Mouse (Mus musculus) neural tube, embryonic 13.5 days (tissue): ENCODE data around the gene Cyp4b1. TPM values are rescaled to one million over a fixed set of nuclear protein-coding genes. Genes with fewer than 3 reads are reported as not detected.
"Not testable (repeated sequence)": the region's sequence is repeated elsewhere in the genome, so short reads cannot be mapped to it uniquely, and the experiment has no call there.

Experiments used
- ATAC-seq: fragments of 200-750 bp; cut with Nextera tagmentation; 2 replicates; pipeline ENCODE4 v1.8.0; 2017; ENCODE audit warnings: low read depth, mild to moderate bottlenecking, moderate TSS enrichment, moderate library complexity
- H3K27ac ChIP-seq: fragments of 300-500 bp; sonication (generic); replicated peaks from 2 replicates; pipeline ENCODE4 v1.5.1; 2015; ENCODE audit warnings: moderate library complexity, mild to moderate bottlenecking, inconsistent platforms
- H3K27me3 ChIP-seq: fragments of 300-500 bp; sonication (generic); 2 replicates; pipeline ENCODE4 v1.6.1; 2015; ENCODE audit warnings: mild to moderate bottlenecking, inconsistent platforms
- H3K36me3 ChIP-seq: fragments of 300-500 bp; sonication (generic); 2 replicates; pipeline ENCODE4 v1.6.1; 2015; ENCODE audit warnings: mild to moderate bottlenecking, inconsistent platforms
- H3K4me1 ChIP-seq: fragments of 300-500 bp; sonication (generic); replicated peaks from 2 replicates; pipeline ENCODE4 v1.6.1; 2015; ENCODE audit warnings: inconsistent platforms
- H3K4me2 ChIP-seq: fragments of 300-500 bp; sonication (generic); 2 replicates; pipeline ENCODE4 v1.6.1; 2015; ENCODE audit warnings: inconsistent platforms, mild to moderate bottlenecking, moderate library complexity
- H3K4me3 ChIP-seq: fragments of 300-500 bp; sonication (generic); 2 replicates; pipeline ENCODE4 v1.5.1; 2015; ENCODE audit warnings: mild to moderate bottlenecking, inconsistent platforms
- H3K9ac ChIP-seq: fragments of 300-500 bp; sonication (generic); 2 replicates; pipeline ENCODE4 v1.6.1; 2015; ENCODE audit warnings: moderate library complexity, mild to moderate bottlenecking, inconsistent platforms
- H3K9me3 ChIP-seq: fragments of 300-500 bp; sonication (generic); 2 replicates; pipeline ENCODE4 v1.6.1; 2016; ENCODE audit warnings: inconsistent platforms
- WGBS: fragments of 180-500 bp; shearing (Covaris S2); methylation state at CpG from one replicate; pipeline ENCODE4 v1.1.7; 2015; 5-methylcytosine and 5-hydroxymethylcytosine counted together
- polyA plus RNA-seq: library from polyadenylated mRNA; unstranded; fragments of >200 nt; fragmentation: Nextera tagmentation; extraction: Ambion mirVana; gene quantifications from 2 replicates; pipeline ENCODE4 v1.2.1, GENCODE M21; 2015

The Cyp4b1 gene
- polyA plus RNA-seq, 1 experiment from 2014 or later = 0.39 TPM

DNA sequence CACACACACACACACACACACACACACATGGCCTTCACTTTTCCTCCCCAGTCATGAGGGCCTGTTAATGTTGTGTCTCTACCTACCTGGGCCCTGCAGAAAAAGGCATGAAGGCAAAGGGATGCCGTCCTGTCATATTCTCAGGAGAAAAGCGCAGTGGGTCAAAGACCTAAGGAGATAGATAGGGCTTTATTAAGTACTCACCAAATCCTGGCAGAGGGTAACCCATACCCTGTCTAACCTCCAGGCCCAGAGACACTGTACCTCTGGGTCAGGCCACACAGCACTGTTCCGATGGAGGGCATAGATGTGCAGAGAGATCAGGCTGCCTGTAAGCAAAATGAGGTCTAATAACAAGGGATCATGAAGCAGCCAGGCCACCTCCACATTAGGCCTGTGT lies 22.0 kb downstream of the Cyp4b1 start:
- H3K4me2 ChIP-seq, H3K27me3 ChIP-seq, ATAC-seq, H3K36me3 ChIP-seq, H3K4me3 ChIP-seq, H3K27ac ChIP-seq, H3K9me3 ChIP-seq, H3K9ac ChIP-seq, H3K4me1 ChIP-seq: not testable (repeated sequence)
- 94% methylated on average over 3 of the region's 3 CpGs for WGBS

DNA sequence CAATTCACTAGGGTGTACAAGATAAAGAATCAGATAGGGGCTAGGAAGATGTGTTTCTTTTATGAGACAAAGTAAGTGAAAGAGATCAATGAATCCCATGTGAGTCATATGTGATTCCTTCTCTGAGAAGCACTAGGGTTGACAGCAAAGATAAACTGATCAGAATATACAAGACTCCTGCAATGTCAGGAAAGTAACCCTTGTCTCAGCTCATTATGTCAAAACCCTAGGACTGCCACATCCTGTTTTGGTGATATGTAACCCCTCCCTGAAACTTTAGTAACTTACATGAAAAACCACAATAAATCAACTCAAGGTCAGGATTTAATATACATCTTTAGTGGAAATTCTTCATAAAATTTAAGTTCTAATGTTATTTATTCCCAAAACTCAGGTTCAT lies 33.5 kb downstream of the Cyp4b1 start:
- Histone ChIP-seq H3K4me2 (no peak overlapping the region), H3K4me1 (no peaks in the 10 kb centered on the region), H3K27me3 (no peaks in the 10 kb centered on the region), H3K9me3 (no peaks in the 10 kb centered on the region), H3K4me3 (no peak overlapping the region), H3K27ac (no peak overlapping the region), H3K9ac (no peak overlapping the region), H3K36me3 (no peaks in the 10 kb centered on the region)
- no peak for ATAC-seq

DNA sequence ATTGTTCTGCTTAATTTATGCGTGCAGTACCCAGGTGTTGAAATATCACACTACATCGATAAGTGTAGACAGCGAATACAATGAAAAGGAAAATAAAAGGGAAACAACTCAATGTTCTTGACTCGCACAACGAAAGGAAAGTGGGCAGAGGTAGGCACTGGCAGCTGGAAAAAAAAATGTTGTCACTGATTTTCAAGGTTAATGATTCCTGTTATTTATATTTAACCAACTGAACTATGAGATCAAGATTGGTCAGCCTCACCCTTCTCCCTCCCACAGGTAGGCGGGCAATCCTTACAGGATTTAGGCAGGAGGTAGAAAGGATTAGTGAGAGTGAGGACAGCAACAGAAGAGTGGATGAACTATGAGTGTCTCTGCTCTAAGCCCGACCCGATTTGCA lies 46.9 kb downstream of the Cyp4b1 start, which contains the start of gene Cyp4a32:
Cyp4a32 (plus strand) TSS at position 359 of the 400 bp plus-strand sequence.
- H3K27me3 ChIP-seq, H3K9ac ChIP-seq, H3K9me3 ChIP-seq, H3K4me1 ChIP-seq, ATAC-seq, H3K27ac ChIP-seq, H3K4me3 ChIP-seq, H3K36me3 ChIP-seq, H3K4me2 ChIP-seq: not testable (repeated sequence)
- 94% methylated on average over 8 of the region's 8 CpGs for WGBS

DNA sequence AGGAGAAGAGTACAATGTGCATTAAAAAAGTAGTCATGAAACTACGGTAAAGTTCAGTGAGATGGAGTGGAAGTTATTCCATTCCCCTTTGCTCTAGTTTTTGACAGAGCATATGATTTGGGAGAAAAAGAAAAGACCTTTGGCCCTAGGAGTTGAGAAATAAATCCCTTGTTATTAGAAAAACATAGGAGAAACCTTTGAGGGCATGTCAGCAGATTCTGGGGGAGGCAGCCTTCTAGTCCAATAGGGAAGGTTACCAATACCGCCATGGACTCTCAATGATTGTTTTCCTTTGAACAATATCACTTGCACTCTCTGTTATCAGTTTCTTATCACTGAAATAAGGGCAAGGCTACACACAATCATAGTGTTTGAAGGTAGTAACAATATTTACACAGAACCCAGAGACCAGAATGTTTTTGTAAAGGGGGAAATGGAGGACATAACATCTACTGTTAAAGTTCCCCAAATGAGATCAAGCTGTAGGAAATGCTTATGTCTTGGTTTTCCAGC lies 50.6 kb downstream of the Cyp4b1 start:
- 93% methylated on average over 2 of the region's 2 CpGs for WGBS

DNA sequence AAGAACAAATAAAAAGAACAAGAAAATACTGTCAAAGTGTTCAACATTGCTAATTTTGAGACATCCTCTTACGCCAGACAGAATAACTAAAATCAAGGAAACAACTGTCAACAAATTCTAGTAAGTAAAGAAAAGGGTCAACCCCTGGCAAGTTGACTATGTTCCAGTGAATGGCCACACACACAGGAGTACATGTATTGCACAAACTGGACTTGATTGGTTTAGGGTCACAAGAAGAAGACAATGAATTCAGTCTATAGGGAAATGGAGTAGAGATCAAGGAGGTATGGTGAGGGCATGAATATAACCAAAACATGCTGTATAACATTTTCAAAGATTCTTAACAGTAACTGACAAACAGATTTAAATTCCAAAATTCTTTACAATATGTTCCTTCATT lies 51.2 kb downstream of the Cyp4b1 start:
- H3K4me1 ChIP-seq = no peaks in the 10 kb centered on the region
- H3K9ac ChIP-seq = no peak overlapping the region
- no peak overlapping the region for H3K4me3 ChIP-seq
- no peaks in the 10 kb centered on the region for H3K36me3 ChIP-seq
- no peak overlapping the region for H3K27ac ChIP-seq
- no peaks in the 10 kb centered on the region for H3K27me3 ChIP-seq
- WGBS = 94% methylated on average over 1 of the region's 1 CpGs
- no peaks in the 10 kb centered on the region for H3K9me3 ChIP-seq
- no peak overlapping the region for H3K4me2 ChIP-seq
- ATAC-seq = no peak

More for the DNA sequence above, 50.6 kb downstream of the Cyp4b1 start:
- no peaks in the 10 kb centered on the region for H3K9me3 ChIP-seq
- no peak overlapping the region for H3K9ac ChIP-seq
- H3K4me3 ChIP-seq = no peak overlapping the region
- H3K4me2 ChIP-seq = no peak overlapping the region
- H3K27me3 ChIP-seq = no peaks in the 10 kb centered on the region
- no peak overlapping the region for H3K27ac ChIP-seq
- H3K4me1 ChIP-seq = no peaks in the 10 kb centered on the region
- no peaks in the 10 kb centered on the region for H3K36me3 ChIP-seq
- ATAC-seq = no peak

DNA sequence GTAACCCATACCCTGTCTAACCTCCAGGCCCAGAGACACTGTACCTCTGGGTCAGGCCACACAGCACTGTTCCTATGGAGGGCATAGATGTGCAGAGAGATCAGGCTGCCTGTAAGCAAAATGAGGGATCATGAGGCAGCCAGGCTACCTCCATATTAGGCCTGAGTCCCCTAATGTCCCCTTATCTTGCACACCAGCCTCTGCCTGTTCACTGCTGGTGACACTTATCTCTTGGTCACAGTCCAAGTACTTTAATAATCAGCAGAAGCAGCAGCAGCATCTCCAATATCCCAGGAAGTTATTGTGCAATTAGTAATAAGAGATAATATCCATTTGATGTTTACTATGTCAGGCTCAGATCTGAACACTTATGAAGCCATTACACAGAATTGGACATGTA lies 64.5 kb downstream of the Cyp4b1 start:
- Histone ChIP-seq H3K9me3 (no peaks in the 10 kb centered on the region), H3K9ac (no peak overlapping the region), H3K27me3 (no peaks in the 10 kb centered on the region), H3K4me2 (no peak overlapping the region), H3K27ac (no peak overlapping the region), H3K4me1 (no peaks in the 10 kb centered on the region), H3K4me3 (no peak overlapping the region), H3K36me3 (no peaks in the 10 kb centered on the region)
- ATAC-seq = no peak

DNA sequence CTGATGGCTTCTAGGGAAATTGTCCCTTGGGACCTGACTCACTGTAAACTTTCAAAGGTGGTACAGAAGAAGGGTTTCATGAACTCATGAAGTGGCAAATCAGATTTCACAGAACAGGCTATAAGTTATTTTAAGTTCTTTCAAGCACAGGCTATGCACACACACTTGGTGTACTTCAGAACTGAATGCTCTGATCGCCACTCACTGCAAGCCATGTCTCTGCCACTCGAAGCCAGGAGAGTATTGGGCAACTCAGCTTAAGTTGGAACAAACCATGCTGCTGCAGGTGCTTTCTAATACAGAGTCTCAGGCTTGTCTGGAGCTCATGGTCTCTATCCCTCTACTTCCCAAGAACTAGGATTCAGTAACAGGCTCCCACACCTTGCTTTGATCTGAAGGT lies 71.7 kb downstream of the Cyp4b1 start:
- H3K9me3 ChIP-seq = no peaks in the 10 kb centered on the region
- no peak overlapping the region for H3K4me2 ChIP-seq
- no peak for ATAC-seq
- H3K4me3 ChIP-seq = no peak overlapping the region
- no peaks in the 10 kb centered on the region for H3K27me3 ChIP-seq
- H3K9ac ChIP-seq = no peak overlapping the region
- no peaks in the 10 kb centered on the region for H3K4me1 ChIP-seq
- no peaks in the 10 kb centered on the region for H3K36me3 ChIP-seq
- 74% methylated on average over 2 of the region's 2 CpGs for WGBS
- H3K27ac ChIP-seq = no peak overlapping the region

DNA sequence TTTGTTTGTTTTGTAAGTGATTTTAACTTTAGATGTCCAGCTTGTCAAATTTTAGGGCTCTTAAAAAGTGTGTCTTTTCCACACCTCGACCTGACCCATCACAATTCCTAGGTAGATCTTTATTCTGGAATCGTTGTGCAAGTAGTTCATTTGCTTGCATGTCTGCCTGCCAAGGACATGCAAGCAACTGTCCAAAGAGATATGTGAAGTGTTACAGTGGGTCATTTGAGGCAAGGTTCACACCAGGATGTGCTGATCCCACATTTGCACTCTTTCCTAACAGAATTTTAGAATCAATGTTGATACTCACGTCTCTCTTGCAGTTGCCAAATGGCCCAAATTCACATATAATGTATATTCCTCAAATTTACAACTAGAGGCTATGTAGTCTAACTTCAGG lies 72.3 kb downstream of the Cyp4b1 start:
- no peaks in the 10 kb centered on the region for H3K9me3 ChIP-seq
- no peak overlapping the region for H3K4me2 ChIP-seq
- no peak overlapping the region for H3K4me3 ChIP-seq
- no peak overlapping the region for H3K27ac ChIP-seq
- H3K4me1 ChIP-seq = no peaks in the 10 kb centered on the region
- H3K9ac ChIP-seq = no peak overlapping the region
- no peaks in the 10 kb centered on the region for H3K27me3 ChIP-seq
- no peak for ATAC-seq
- H3K36me3 ChIP-seq = no peaks in the 10 kb centered on the region
- 84% methylated on average over 3 of the region's 3 CpGs for WGBS

Other genes with a start within 250 kb of the Cyp4b1 start
- gene Cyp4a12b, start 236.1 kb downstream of the Cyp4b1 start, polyA plus RNA-seq = not detected in 2 replicates
- gene Cyp4a30b, start 195.1 kb downstream of the Cyp4b1 start, polyA plus RNA-seq = not detected in 2 replicates
- not detected in 2 replicates for gene Cyp4a14, start 151.6 kb downstream of the Cyp4b1 start, polyA plus RNA-seq
- not detected in 2 replicates for gene Cyp4a10, start 129.5 kb downstream of the Cyp4b1 start, polyA plus RNA-seq
- gene Cyp4a31, start 84.1 kb downstream of the Cyp4b1 start, polyA plus RNA-seq = not detected in 2 replicates
- gene Cyp4a32, start 46.8 kb downstream of the Cyp4b1 start, polyA plus RNA-seq = not detected in 2 replicates
- 21.4 and 23.3 TPM in 2 replicates for gene Efcab14, start 90.0 kb upstream of the Cyp4b1 start, polyA plus RNA-seq
- 0.39 TPM in 1 of 2 replicates, not detected in the other for gene Tex38, start 133.3 kb upstream of the Cyp4b1 start, polyA plus RNA-seq
- gene Atpaf1, start 137.1 kb upstream of the Cyp4b1 start, polyA plus RNA-seq = 32.1 and 38.9 TPM in 2 replicates
- gene Mob3c, start 180.4 kb upstream of the Cyp4b1 start, polyA plus RNA-seq = 4.3 and 6.2 TPM in 2 replicates
- gene Mknk1, start 191.5 kb upstream of the Cyp4b1 start, polyA plus RNA-seq = 24.3 and 28.7 TPM in 2 replicates
- 0.30 and 0.42 TPM in 2 replicates for gene Kncn, start 236.7 kb upstream of the Cyp4b1 start, polyA plus RNA-seq
- gene 6430628N08Rik, start 242.9 kb upstream of the Cyp4b1 start, polyA plus RNA-seq = 1.2 and 4.1 TPM in 2 replicates